Mouse (Mus musculus) liver, adult 2 months (tissue): ENCODE results near the gene Fbxo44. TPM values are rescaled to one million over a fixed set of nuclear protein-coding genes. Genes with fewer than 3 reads are reported as not detected.
A peak's percentile ranks its signal among the peaks of the same experiment; 100 is the strongest.
"Not testable (repeated sequence)": the region's sequence is repeated elsewhere in the genome, so short reads cannot be mapped to it uniquely, and the experiment has no call there.

ENCODE experiments used
- DNase-seq: peaks from one replicate; pipeline ENCODE4 v3.0.0-alpha.2; 2011; ENCODE audit warnings: low read depth, low spot score; ENCODE audit errors: extremely low read depth
- H3K27ac ChIP-seq: fragments of 200-500 bp; replicated peaks from 2 replicates; pipeline ENCODE4 v1.5.1; 2012; ENCODE audit warnings: low read depth, mild to moderate bottlenecking, control low read depth, inconsistent platforms, low read length; ENCODE audit not compliant: insufficient read depth
- H3K27me3 ChIP-seq: fragments of 200-500 bp; 2 replicates; pipeline ENCODE4 v1.6.1; 2012; ENCODE audit warnings: mild to moderate bottlenecking, moderate library complexity, low read length, inconsistent platforms; ENCODE audit not compliant: control insufficient read depth, insufficient read depth
- H3K36me3 ChIP-seq: fragments of 200-500 bp; 2 replicates; pipeline ENCODE4 v1.6.1; 2012; ENCODE audit warnings: low read length, inconsistent platforms; ENCODE audit not compliant: control insufficient read depth, insufficient read depth
- H3K4me1 ChIP-seq: fragments of 200-500 bp; 2 replicates; pipeline ENCODE4 v1.6.1; 2011; ENCODE audit warnings: low read length; ENCODE audit not compliant: control insufficient read depth, insufficient read depth
- H3K4me3 ChIP-seq: fragments of 200-500 bp; 2 replicates; pipeline ENCODE4 v1.5.1; 2011; ENCODE audit warnings: low read depth, mild to moderate bottlenecking, control low read depth, low read length, moderate library complexity; ENCODE audit not compliant: insufficient read depth
- H3K79me2 ChIP-seq: fragments of 200-500 bp; 2 replicates; pipeline ENCODE4 v1.6.1; 2012; ENCODE audit warnings: inconsistent platforms, mild to moderate bottlenecking, low read length, moderate library complexity; ENCODE audit not compliant: control insufficient read depth, insufficient read depth
- H3K9ac ChIP-seq: fragments of 200-500 bp; 2 replicates; pipeline ENCODE4 v1.6.1; 2012; ENCODE audit warnings: low read depth, mild to moderate bottlenecking, control low read depth, inconsistent platforms, low read length
- CTCF ChIP-seq: fragments of 200-500 bp; IDR thresholded peaks from 2 replicates; pipeline ENCODE4 v1.5.1; 2011; ENCODE audit warnings: low read depth, low read length, control low read depth
- POLR2A ChIP-seq: fragments of 200-500 bp; IDR thresholded peaks from 2 replicates; pipeline ENCODE4 v1.6.1; 2011; ENCODE audit warnings: low read length, control low read depth; ENCODE audit not compliant: insufficient read depth; ENCODE audit errors: extremely low read depth
- WGBS: fragments of 180-500 bp; shearing (Covaris S2); methylation state at CpG from one replicate; pipeline ENCODE4 v1.1.7; 2018; 5-methylcytosine and 5-hydroxymethylcytosine counted together
- polyA plus RNA-seq: library from polyadenylated mRNA; depleted of rRNA; stranded (reverse); fragments of >200 nt; gene quantifications from 2 replicates; pipeline ENCODE4 v1.2.3, GENCODE M21; 2012
- total RNA-seq: library from RNA; depleted of rRNA; stranded (reverse); fragments of >200 nt; gene quantifications from 2 replicates; pipeline ENCODE4 v1.2.3, GENCODE M21; 2014

The Fbxo44 gene
- total and polyA plus RNA-seq, 2 experiments = 2.2 to 2.7 TPM

DNA sequence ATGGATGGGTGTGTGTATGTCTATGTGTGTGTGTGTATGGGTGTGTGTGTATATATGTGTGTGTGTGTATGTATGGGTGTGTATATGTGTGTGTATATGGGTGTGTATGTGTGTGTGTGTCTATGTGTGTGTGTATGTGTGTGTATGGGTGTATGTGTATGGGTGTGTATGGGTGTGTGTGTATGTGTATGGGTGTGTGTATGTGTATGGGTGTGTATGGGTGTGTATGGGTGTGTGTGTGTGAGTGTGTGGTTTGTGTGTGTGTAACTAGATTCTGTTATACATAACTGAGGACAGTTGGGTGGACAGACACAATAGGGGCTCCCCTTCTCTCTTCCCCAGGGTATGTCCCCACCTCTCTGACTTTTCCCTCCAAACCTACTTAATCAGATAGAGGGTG, 34.1 kb upstream of the Fbxo44 start:
- no peaks in the 10 kb centered on the region for H3K79me2 ChIP-seq
- no peaks in the 10 kb centered on the region for H3K27me3 ChIP-seq
- TF ChIP-seq POLR2A (no peak), CTCF (no peak)
- H3K27ac ChIP-seq = no peak overlapping the region
- H3K4me1 ChIP-seq = no peaks in the 10 kb centered on the region
- no peak for DNase-seq
- H3K36me3 ChIP-seq = no peaks in the 10 kb centered on the region
- no peak overlapping the region for H3K4me3 ChIP-seq
- no peak overlapping the region for H3K9ac ChIP-seq

DNA sequence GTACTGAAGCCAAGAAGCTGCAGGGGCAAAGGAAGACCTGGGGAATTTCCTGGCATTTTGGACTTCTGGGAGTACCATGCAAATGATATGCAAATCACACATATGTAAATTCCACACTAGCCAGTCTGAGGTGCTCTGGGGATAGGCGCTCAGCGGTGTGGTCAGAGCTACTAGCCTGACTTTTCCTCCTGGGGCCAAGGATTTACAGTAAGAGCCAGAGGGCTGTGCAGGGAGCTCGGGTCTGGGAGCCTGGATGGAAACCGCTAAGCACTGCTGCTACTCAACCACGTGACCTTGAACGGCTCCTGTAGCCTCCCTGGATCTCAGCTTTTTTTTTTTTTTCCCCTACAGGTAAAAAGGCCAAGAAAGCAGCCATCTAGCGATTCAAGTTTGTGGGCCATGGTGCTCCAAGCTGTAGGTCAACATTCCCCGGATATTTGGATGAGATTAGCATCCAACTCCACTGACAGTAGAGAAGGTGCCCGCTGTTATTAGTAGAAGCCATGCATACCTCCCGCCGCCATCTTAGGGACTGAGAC, 32.5 kb upstream of the Fbxo44 start:
- Histone ChIP-seq H3K4me3 (no peak overlapping the region), H3K27ac (no peak overlapping the region)
- WGBS = 34% methylated on average over 11 of the region's 11 CpGs

GRCm38 (mm10) chr4:148188767-148189166, 28.5 kb upstream of the Fbxo44 start:
- not testable (repeated sequence) for H3K4me3 ChIP-seq, H3K79me2 ChIP-seq, H3K4me1 ChIP-seq, H3K36me3 ChIP-seq, H3K9ac ChIP-seq, DNase-seq, H3K27ac ChIP-seq, H3K27me3 ChIP-seq
- 89% methylated on average over 1 of the region's 1 CpGs for WGBS

More for the DNA sequence above, 32.5 kb upstream of the Fbxo44 start:
- Histone ChIP-seq H3K79me2 (no peaks in the 10 kb centered on the region), H3K27me3 (no peaks in the 10 kb centered on the region), H3K36me3 (no peaks in the 10 kb centered on the region), H3K9ac (no peak overlapping the region), H3K4me1 (no peaks in the 10 kb centered on the region)
- DNase-seq = no peak
- TF ChIP-seq CTCF (no peak), POLR2A (no peak)

DNA sequence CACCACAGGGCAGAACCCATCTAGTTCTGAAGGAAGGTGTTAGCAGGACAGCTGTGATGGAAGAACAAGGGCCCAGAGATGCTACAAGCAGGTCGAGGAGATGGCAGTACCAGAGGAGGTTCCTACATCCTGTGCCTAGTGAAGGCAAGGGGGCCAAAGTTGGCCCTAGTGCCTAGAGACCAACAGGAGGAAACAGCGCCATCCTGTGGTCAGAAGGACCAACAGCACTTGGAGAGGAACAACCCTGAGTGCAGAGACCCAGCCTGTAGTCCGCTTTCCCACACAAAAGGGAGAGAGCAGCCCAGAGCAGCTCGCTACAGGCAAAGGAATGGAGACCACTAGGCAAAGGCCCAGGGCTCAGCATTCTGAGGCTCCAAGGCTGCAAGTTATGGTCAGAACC, 25.5 kb upstream of the Fbxo44 start:
- TF ChIP-seq POLR2A (no peak), CTCF (peak; percentile 13; the same call in 1 of the 2 replicates)
- 71% methylated on average over 4 of the region's 4 CpGs for WGBS

DNA sequence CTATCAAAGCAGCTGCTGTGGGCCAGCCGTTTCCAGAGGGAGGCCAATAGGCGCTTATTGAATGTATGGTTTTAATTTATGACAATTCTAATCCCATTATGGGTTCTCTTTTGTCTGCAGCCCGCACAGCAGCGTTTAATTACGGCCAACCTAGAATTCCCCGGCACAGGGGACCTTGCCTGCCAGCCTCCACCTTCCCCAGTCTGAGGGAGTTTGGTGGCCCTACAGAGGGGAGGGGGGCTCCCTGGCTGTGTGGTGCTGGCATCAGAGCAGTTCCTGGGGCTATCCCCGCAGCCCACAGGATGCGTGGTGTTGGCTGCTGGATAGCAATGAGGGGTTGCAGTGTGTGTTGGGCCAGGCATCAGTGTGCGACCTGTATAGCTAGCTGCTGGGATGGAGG, 24.3 kb upstream of the Fbxo44 start:
- H3K4me1 ChIP-seq = no peaks in the 10 kb centered on the region
- no peaks in the 10 kb centered on the region for H3K36me3 ChIP-seq
- DNase-seq = no peak
- 81% methylated on average over 9 of the region's 9 CpGs for WGBS
- TF ChIP-seq POLR2A = no peak
- no peak for TF ChIP-seq CTCF
- no peaks in the 10 kb centered on the region for H3K27me3 ChIP-seq
- H3K79me2 ChIP-seq = no peaks in the 10 kb centered on the region
- no peak overlapping the region for H3K27ac ChIP-seq
- no peak overlapping the region for H3K4me3 ChIP-seq
- H3K9ac ChIP-seq = no peak overlapping the region

More for the DNA sequence above, 25.5 kb upstream of the Fbxo44 start:
- Histone ChIP-seq H3K27me3 (no peaks in the 10 kb centered on the region), H3K9ac (no peak overlapping the region), H3K36me3 (no peaks in the 10 kb centered on the region), H3K4me1 (no peaks in the 10 kb centered on the region), H3K27ac (no peak overlapping the region), H3K4me3 (no peak overlapping the region), H3K79me2 (no peaks in the 10 kb centered on the region)
- DNase-seq = no peak

DNA sequence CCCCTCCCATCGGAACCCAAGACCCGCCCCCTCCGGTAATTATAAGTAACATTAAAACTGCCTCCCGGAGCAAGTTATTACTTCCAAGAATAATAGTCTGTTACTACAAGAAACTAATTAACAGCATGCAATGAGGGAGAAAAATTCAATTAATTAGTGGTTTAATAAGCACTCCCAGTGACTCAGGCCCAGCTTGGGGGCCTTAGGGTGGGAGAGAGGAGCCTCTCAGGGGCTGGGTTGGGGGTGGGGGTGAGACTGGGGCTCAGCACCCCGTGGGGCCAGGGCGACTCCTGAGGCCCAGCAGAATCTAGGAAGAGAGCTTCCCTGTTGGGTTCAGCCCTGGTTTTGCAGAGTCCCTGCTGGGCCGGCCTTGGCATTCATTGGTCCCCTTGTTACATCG, 22.1 kb upstream of the Fbxo44 start:
- no peak for TF ChIP-seq CTCF
- TF ChIP-seq POLR2A = no peak
- Histone ChIP-seq H3K27ac (no peak overlapping the region), H3K4me3 (no peak overlapping the region), H3K36me3 (no peaks in the 10 kb centered on the region), H3K9ac (no peak overlapping the region), H3K79me2 (no peaks in the 10 kb centered on the region), H3K27me3 (no peaks in the 10 kb centered on the region; the same call in 1 of the 2 replicates), H3K4me1 (no peaks in the 10 kb centered on the region)
- 39% methylated on average over 8 of the region's 8 CpGs for WGBS
- DNase-seq = no peak

DNA sequence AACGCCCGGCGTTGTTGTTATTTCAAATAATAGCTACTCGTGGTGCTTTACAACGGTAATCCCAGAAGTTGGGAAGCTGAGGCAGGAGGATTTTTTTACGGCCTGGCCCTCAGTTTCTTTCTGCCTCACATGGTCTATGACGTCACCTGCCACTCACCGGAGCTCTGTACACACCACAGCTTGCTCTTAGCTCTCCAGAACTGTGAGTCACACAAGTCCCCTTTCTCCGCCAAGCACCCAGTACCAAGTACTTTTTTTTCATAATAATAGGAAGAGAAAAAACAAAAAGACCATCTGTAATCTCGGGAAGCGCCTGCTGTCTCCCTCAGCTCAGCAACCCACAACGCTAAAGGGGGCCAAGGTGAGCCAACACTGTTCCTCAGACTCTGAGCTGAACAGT, 21.2 kb upstream of the Fbxo44 start:
- Histone ChIP-seq H3K27ac (no peak overlapping the region), H3K4me1 (no peaks in the 10 kb centered on the region), H3K36me3 (no peaks in the 10 kb centered on the region), H3K27me3 (no peaks in the 10 kb centered on the region; the same call in 1 of the 2 replicates), H3K79me2 (no peaks in the 10 kb centered on the region), H3K4me3 (no peak overlapping the region), H3K9ac (no peak overlapping the region)
- DNase-seq = no peak
- 85% methylated on average over 12 of the region's 12 CpGs for WGBS
- TF ChIP-seq CTCF (no peak), POLR2A (no peak)
